In the genomic region with DNA sequence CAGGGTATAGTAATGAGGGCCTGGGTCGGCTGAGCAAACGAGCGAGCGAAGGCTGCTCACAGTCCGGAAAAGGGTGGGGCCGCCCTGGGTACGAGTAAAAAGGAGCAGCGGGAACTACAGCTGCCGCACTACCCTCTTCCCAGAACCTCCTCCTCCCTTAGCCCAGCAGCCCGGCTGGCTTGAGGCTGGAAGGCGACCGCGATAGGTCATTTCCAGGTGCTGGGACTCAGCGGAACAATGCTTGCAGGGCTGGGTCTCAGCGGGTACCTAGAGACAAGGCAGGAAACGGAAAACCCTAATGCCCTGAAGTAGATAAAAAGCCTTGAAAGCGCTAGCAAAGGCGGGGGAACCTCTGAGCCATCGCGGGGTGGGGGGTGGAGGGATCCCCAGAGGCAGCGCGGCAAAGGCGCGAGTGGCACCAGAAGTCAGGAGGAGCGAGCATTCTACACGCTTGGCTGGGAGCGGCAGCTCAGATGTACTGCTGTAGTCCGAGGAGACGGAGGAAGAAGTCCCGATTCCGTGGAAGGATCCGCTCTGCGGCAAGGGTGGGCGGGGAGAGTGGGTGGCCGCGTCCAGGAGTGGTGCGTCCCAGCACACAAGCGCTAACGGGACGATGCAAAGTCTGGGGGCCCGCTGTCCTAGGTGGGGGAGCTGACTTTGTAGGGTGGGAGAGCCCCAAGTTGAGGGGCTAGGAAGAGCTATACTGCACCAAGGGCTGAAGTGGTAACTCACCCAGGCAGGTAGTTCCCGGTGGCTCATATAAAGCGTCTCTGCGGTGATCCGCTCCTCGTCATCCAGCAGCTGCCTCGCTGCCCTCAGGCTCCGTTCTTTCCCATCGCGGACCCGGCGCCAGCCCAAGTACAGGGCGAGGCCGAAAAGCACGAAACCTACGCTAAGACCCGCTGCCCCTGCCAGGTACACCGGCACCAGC, we compare ENCODE assay signal across 8 mouse cellular contexts. TPM values are rescaled to one million over a fixed set of nuclear protein-coding genes. Genes with fewer than 3 reads are reported as not detected.
DNase-seq lines count a peak whose midpoint lies in the region; ATAC-seq lines count a peak whose summit lies in the region.

No protein-coding gene starts in this region.

- no peaks in the 10 kb centered on the region for H3K4me1 ChIP-seq in embryonic facial prominence, embryonic 11.5 days (ENCODE audit: control insufficient read depth, insufficient read depth, low read length)
- H3K4me1 ChIP-seq in heart, embryonic 13.5 days = peaks cover 18% of the 10 kb centered on the region

- H3K9me3 ChIP-seq in embryonic facial prominence, embryonic 11.5 days (replicated peaks; ENCODE audit: control insufficient read depth, low read length) = no peaks in the 10 kb centered on the region
- no peaks in the 10 kb centered on the region for H3K9me3 ChIP-seq in heart, embryonic 13.5 days

- peak; percentile 50 to 67 for DNase-seq in CD8-positive naive resting alpha-beta T cell, adult 2 months (ENCODE audit: low read depth in 2 of 2, low spot score in 2 of 2)
- DNase-seq in adrenal gland, postnatal 10 days = peak; percentile 66
- peak; percentile 69 for DNase-seq in embryonic facial prominence, embryonic 11.5 days (ENCODE audit: low spot score)
- peak; percentile 78 for DNase-seq in kidney, postnatal 10 days
- peak; percentile 50 for DNase-seq in lung, postnatal 25 days (ENCODE audit: low spot score)
- peak; percentile 76 for DNase-seq in retina, embryonic 14.5 days (ENCODE audit: low spot score)
- no peak for DNase-seq in layer of hippocampus, adult 11-12 months (ENCODE audit: low spot score)

- WGBS in embryonic facial prominence, embryonic 11.5 days = under 1% methylated on average over 56 of the region's 58 CpGs
- WGBS in heart, embryonic 13.5 days = under 1% methylated on average over 58 of the region's 58 CpGs

- peak; percentile 44 for ATAC-seq in embryonic facial prominence, embryonic 11.5 days (replicated peaks; ENCODE audit: insufficient number of reproducible peaks, low FRiP score, low TSS enrichment, low read depth)
- peak; percentile 3; the same call in 1 of the 2 replicates for ATAC-seq in heart, embryonic 13.5 days (ENCODE audit: extremely low read depth, insufficient number of reproducible peaks, low FRiP score, low TSS enrichment)

- no peaks in the 10 kb centered on the region for H3K36me3 ChIP-seq in embryonic facial prominence, embryonic 11.5 days (replicated peaks; ENCODE audit: control insufficient read depth, insufficient read depth, low read depth, low read length)
- H3K36me3 ChIP-seq in heart, embryonic 13.5 days = peaks cover 31% of the 10 kb centered on the region

- H3K27ac ChIP-seq in embryonic facial prominence, embryonic 11.5 days (replicated peaks; ENCODE audit: low read depth, low read length) = no peak overlapping the region
- H3K27ac ChIP-seq in heart, embryonic 13.5 days (replicated peaks) = peak overlapping the region; percentile 73

- H3K4me2 ChIP-seq in embryonic facial prominence, embryonic 11.5 days (ENCODE audit: low read depth, low read length) = peak overlapping the region; percentile 100
- peak overlapping the region; percentile 89 for H3K4me2 ChIP-seq in heart, embryonic 13.5 days

- H3K27me3 ChIP-seq in embryonic facial prominence, embryonic 11.5 days (ENCODE audit: control insufficient read depth, insufficient read depth, low read length) = peaks cover 8% of the 10 kb centered on the region; the same call in 1 of the 2 replicates
- H3K27me3 ChIP-seq in heart, embryonic 13.5 days (replicated peaks) = no peaks in the 10 kb centered on the region

- peak overlapping the region; percentile 41 for H3K9ac ChIP-seq in embryonic facial prominence, embryonic 11.5 days (replicated peaks; ENCODE audit: low read length)
- H3K9ac ChIP-seq in heart, embryonic 13.5 days = peak overlapping the region; percentile 88

- H3K4me3 ChIP-seq in embryonic facial prominence, embryonic 11.5 days (ENCODE audit: low read depth, low read length) = peak overlapping the region; percentile 66
- H3K4me3 ChIP-seq in heart, embryonic 13.5 days = peak overlapping the region; percentile 77

RNA-seq across cellular contexts. Expression of a gene that starts 0.7 kb away (rescaled TPM):
- 10 to 100 TPM; 31.5 to 41.5 TPM for total RNA-seq in adrenal gland, postnatal 10 days (2021)
- polyA plus RNA-seq in embryonic facial prominence, embryonic 11.5 days (2014; fragmentation: Nextera tagmentation; extraction: Ambion mirVana) = 12.5 and 15.8 TPM in 2 replicates
- polyA plus RNA-seq in heart, embryonic 13.5 days (2015; fragmentation: Nextera tagmentation; extraction: Ambion mirVana) = 17.2 and 17.3 TPM in 2 replicates

RNA-seq across cellular contexts. Expression of a gene that starts 22.6 kb away (rescaled TPM):
- total RNA-seq in adrenal gland, postnatal 10 days (2021) = 10 to 100 TPM; 10.5 to 14.7 TPM
- 13.6 and 15.0 TPM in 2 replicates for polyA plus RNA-seq in embryonic facial prominence, embryonic 11.5 days (2014; fragmentation: Nextera tagmentation; extraction: Ambion mirVana)
- polyA plus RNA-seq in heart, embryonic 13.5 days (2015; fragmentation: Nextera tagmentation; extraction: Ambion mirVana) = 7.6 and 9.4 TPM in 2 replicates

RNA-seq across cellular contexts. Expression of a gene that starts 24.1 kb away (rescaled TPM):
- 1,000 to 10,000 TPM; 2,762 to 2,852 TPM for total RNA-seq in adrenal gland, postnatal 10 days (2021)
- 3,098 and 3,409 TPM in 2 replicates for polyA plus RNA-seq in embryonic facial prominence, embryonic 11.5 days (2014; fragmentation: Nextera tagmentation; extraction: Ambion mirVana)
- 2,656 and 2,881 TPM in 2 replicates for polyA plus RNA-seq in heart, embryonic 13.5 days (2015; fragmentation: Nextera tagmentation; extraction: Ambion mirVana)

RNA-seq across cellular contexts. Expression of a gene that starts 26.5 kb away (rescaled TPM):
- total RNA-seq in adrenal gland, postnatal 10 days (2021) = 10 to 100 TPM; 10.9 to 17.3 TPM
- polyA plus RNA-seq in embryonic facial prominence, embryonic 11.5 days (2014; fragmentation: Nextera tagmentation; extraction: Ambion mirVana) = 2.3 and 2.9 TPM in 2 replicates
- 3.2 and 4.5 TPM in 2 replicates for polyA plus RNA-seq in heart, embryonic 13.5 days (2015; fragmentation: Nextera tagmentation; extraction: Ambion mirVana)

RNA-seq across cellular contexts. Expression of a gene that starts 31.1 kb away (rescaled TPM):
- 100 to 1,000 TPM; 739 to 765 TPM for total RNA-seq in adrenal gland, postnatal 10 days (2021)
- polyA plus RNA-seq in embryonic facial prominence, embryonic 11.5 days (2014; fragmentation: Nextera tagmentation; extraction: Ambion mirVana) = 678 and 740 TPM in 2 replicates
- 1,202 and 1,344 TPM in 2 replicates for polyA plus RNA-seq in heart, embryonic 13.5 days (2015; fragmentation: Nextera tagmentation; extraction: Ambion mirVana)
